Mouse (Mus musculus): ENCODE measurements around the gene Trp63. TPM values are rescaled to one million over a fixed set of nuclear protein-coding genes. Genes with fewer than 3 reads are reported as not detected.

Trp63 gene
- polyA plus RNA-seq, 1 experiment from 2014 or later = 0.21 TPM

GRCm38 (mm10) chr16:25865096-25865869 lies 181.7 kb downstream of the Trp63 start:
- Histone ChIP-seq H3K27ac (replicated peaks; ENCODE audit: low read depth, low read length) (no peak overlapping the region), H3K4me3 (replicated peaks; ENCODE audit: low read depth, low read length) (no peak overlapping the region), H3K4me1 (ENCODE audit: control insufficient read depth, insufficient read depth, low read length) (no peaks in the 10 kb centered on the region), H3K36me3 (ENCODE audit: control insufficient read depth, insufficient read depth, low read length) (no peaks in the 10 kb centered on the region), H3K27me3 (ENCODE audit: control insufficient read depth, insufficient read depth, low read length) (no peaks in the 10 kb centered on the region), H3K9ac (replicated peaks; ENCODE audit: low read length) (no peak overlapping the region), H3K9me3 (ENCODE audit: control insufficient read depth, low read length) (no peaks in the 10 kb centered on the region), H3K4me2 (ENCODE audit: low read length) (no peak overlapping the region)
- ATAC-seq (ENCODE audit: low FRiP score, low TSS enrichment) = no peak
- WGBS = 47% methylated on average over 7 of the region's 7 CpGs
- DNase-seq = peak; percentile 2

GRCm38 (mm10) chr16:25871503-25871902 lies 187.9 kb downstream of the Trp63 start:
- H3K36me3 ChIP-seq (ENCODE audit: control insufficient read depth, insufficient read depth, low read length) = no peaks in the 10 kb centered on the region
- no peak overlapping the region for H3K4me2 ChIP-seq (ENCODE audit: low read length)
- H3K4me3 ChIP-seq (replicated peaks; ENCODE audit: low read depth, low read length) = no peak overlapping the region
- no peak for DNase-seq
- 90% methylated on average over 1 of the region's 1 CpGs for WGBS
- no peak for ATAC-seq (ENCODE audit: low FRiP score, low TSS enrichment)
- H3K27me3 ChIP-seq (ENCODE audit: control insufficient read depth, insufficient read depth, low read length) = no peaks in the 10 kb centered on the region
- no peaks in the 10 kb centered on the region for H3K4me1 ChIP-seq (ENCODE audit: control insufficient read depth, insufficient read depth, low read length)
- no peaks in the 10 kb centered on the region for H3K9me3 ChIP-seq (ENCODE audit: control insufficient read depth, low read length)
- no peak overlapping the region for H3K9ac ChIP-seq (replicated peaks; ENCODE audit: low read length)
- H3K27ac ChIP-seq (replicated peaks; ENCODE audit: low read depth, low read length) = no peak overlapping the region

- Histone ChIP-seq H3K27ac (replicated peaks; ENCODE audit: low read depth, low read length) (no peak overlapping the region), H3K9ac (replicated peaks; ENCODE audit: low read length) (no peak overlapping the region), H3K4me1 (ENCODE audit: control insufficient read depth, insufficient read depth, low read length) (no peaks in the 10 kb centered on the region), H3K27me3 (ENCODE audit: control insufficient read depth, insufficient read depth, low read length) (no peaks in the 10 kb centered on the region), H3K4me3 (replicated peaks; ENCODE audit: low read depth, low read length) (no peak overlapping the region), H3K36me3 (ENCODE audit: control insufficient read depth, insufficient read depth, low read length) (no peaks in the 10 kb centered on the region), H3K4me2 (ENCODE audit: low read length) (no peak overlapping the region), H3K9me3 (ENCODE audit: control insufficient read depth, low read length) (no peaks in the 10 kb centered on the region)
- no peak for ATAC-seq (ENCODE audit: low FRiP score, low TSS enrichment)
- no peak for DNase-seq
- 92% methylated on average over 2 of the region's 2 CpGs for WGBS
Observed at GRCm38 (mm10) chr16:25875681-25876080, 192.1 kb downstream of the Trp63 start.

GRCm38 (mm10) chr16:25877416-25877965 lies 193.9 kb downstream of the Trp63 start:
- H3K27ac ChIP-seq (replicated peaks; ENCODE audit: low read depth, low read length) = no peak overlapping the region
- ATAC-seq (ENCODE audit: low FRiP score, low TSS enrichment) (no peak), DNase-seq (no peak)
- 89% methylated on average over 7 of the region's 7 CpGs for WGBS
- no peaks in the 10 kb centered on the region for H3K9me3 ChIP-seq (ENCODE audit: control insufficient read depth, low read length)
- H3K4me2 ChIP-seq (ENCODE audit: low read length) = no peak overlapping the region
- H3K36me3 ChIP-seq (ENCODE audit: control insufficient read depth, insufficient read depth, low read length) = no peaks in the 10 kb centered on the region
- H3K9ac ChIP-seq (replicated peaks; ENCODE audit: low read length) = no peak overlapping the region
- H3K4me3 ChIP-seq (replicated peaks; ENCODE audit: low read depth, low read length) = no peak overlapping the region
- no peaks in the 10 kb centered on the region for H3K4me1 ChIP-seq (ENCODE audit: control insufficient read depth, insufficient read depth, low read length)
- H3K27me3 ChIP-seq (ENCODE audit: control insufficient read depth, insufficient read depth, low read length) = no peaks in the 10 kb centered on the region

GRCm38 (mm10) chr16:25878116-25878515 lies 194.6 kb downstream of the Trp63 start:
- no peaks in the 10 kb centered on the region for H3K9me3 ChIP-seq (ENCODE audit: control insufficient read depth, low read length)
- no peaks in the 10 kb centered on the region for H3K27me3 ChIP-seq (ENCODE audit: control insufficient read depth, insufficient read depth, low read length)
- H3K4me3 ChIP-seq (replicated peaks; ENCODE audit: low read depth, low read length) = no peak overlapping the region
- no peaks in the 10 kb centered on the region for H3K36me3 ChIP-seq (ENCODE audit: control insufficient read depth, insufficient read depth, low read length)
- no peaks in the 10 kb centered on the region for H3K4me1 ChIP-seq (ENCODE audit: control insufficient read depth, insufficient read depth, low read length)
- H3K27ac ChIP-seq (replicated peaks; ENCODE audit: low read depth, low read length) = no peak overlapping the region
- no peak for ATAC-seq (ENCODE audit: low FRiP score, low TSS enrichment)
- no peak overlapping the region for H3K4me2 ChIP-seq (ENCODE audit: low read length)
- H3K9ac ChIP-seq (replicated peaks; ENCODE audit: low read length) = no peak overlapping the region
- DNase-seq = no peak

GRCm38 (mm10) chr16:25899071-25899470 lies 215.5 kb downstream of the Trp63 start:
- Histone ChIP-seq H3K4me2 (ENCODE audit: low read length) (no peak overlapping the region), H3K9ac (replicated peaks; ENCODE audit: low read length) (no peak overlapping the region), H3K9me3 (ENCODE audit: control insufficient read depth, low read length) (no peaks in the 10 kb centered on the region), H3K27ac (replicated peaks; ENCODE audit: low read depth, low read length) (no peak overlapping the region), H3K36me3 (ENCODE audit: control insufficient read depth, insufficient read depth, low read length) (no peaks in the 10 kb centered on the region), H3K27me3 (ENCODE audit: control insufficient read depth, insufficient read depth, low read length) (no peaks in the 10 kb centered on the region), H3K4me3 (replicated peaks; ENCODE audit: low read depth, low read length) (no peak overlapping the region), H3K4me1 (ENCODE audit: control insufficient read depth, insufficient read depth, low read length) (no peaks in the 10 kb centered on the region)
- 90% methylated on average over 4 of the region's 4 CpGs for WGBS
- ATAC-seq (ENCODE audit: low FRiP score, low TSS enrichment) (no peak), DNase-seq (no peak)

- no peak for ATAC-seq (ENCODE audit: low FRiP score, low TSS enrichment)
- 96% methylated on average over 2 of the region's 2 CpGs for WGBS
- H3K27me3 ChIP-seq (ENCODE audit: control insufficient read depth, insufficient read depth, low read length) = no peaks in the 10 kb centered on the region
Observed at GRCm38 (mm10) chr16:25899657-25900056, 216.1 kb downstream of the Trp63 start.

GRCm38 (mm10) chr16:25900389-25900908 lies 216.9 kb downstream of the Trp63 start:
- no peak for ATAC-seq (ENCODE audit: low FRiP score, low TSS enrichment)
- WGBS = 64% methylated on average over 3 of the region's 3 CpGs
- no peak overlapping the region for H3K4me2 ChIP-seq (ENCODE audit: low read length)
- no peaks in the 10 kb centered on the region for H3K27me3 ChIP-seq (ENCODE audit: control insufficient read depth, insufficient read depth, low read length)
- H3K36me3 ChIP-seq (ENCODE audit: control insufficient read depth, insufficient read depth, low read length) = no peaks in the 10 kb centered on the region
- no peak overlapping the region for H3K27ac ChIP-seq (replicated peaks; ENCODE audit: low read depth, low read length)
- H3K4me3 ChIP-seq (replicated peaks; ENCODE audit: low read depth, low read length) = no peak overlapping the region
- H3K4me1 ChIP-seq (ENCODE audit: control insufficient read depth, insufficient read depth, low read length) = no peaks in the 10 kb centered on the region
- no peaks in the 10 kb centered on the region for H3K9me3 ChIP-seq (ENCODE audit: control insufficient read depth, low read length)
- no peak overlapping the region for H3K9ac ChIP-seq (replicated peaks; ENCODE audit: low read length)
- no peak for DNase-seq

More at GRCm38 (mm10) chr16:25899657-25900056, 216.1 kb downstream of the Trp63 start:
- no peak overlapping the region for H3K9ac ChIP-seq (replicated peaks; ENCODE audit: low read length)
- H3K36me3 ChIP-seq (ENCODE audit: control insufficient read depth, insufficient read depth, low read length) = no peaks in the 10 kb centered on the region
- no peak overlapping the region for H3K27ac ChIP-seq (replicated peaks; ENCODE audit: low read depth, low read length)
- no peaks in the 10 kb centered on the region for H3K9me3 ChIP-seq (ENCODE audit: control insufficient read depth, low read length)
- DNase-seq = no peak
- H3K4me3 ChIP-seq (replicated peaks; ENCODE audit: low read depth, low read length) = no peak overlapping the region
- no peaks in the 10 kb centered on the region for H3K4me1 ChIP-seq (ENCODE audit: control insufficient read depth, insufficient read depth, low read length)
- no peak overlapping the region for H3K4me2 ChIP-seq (ENCODE audit: low read length)

GRCm38 (mm10) chr16:25912185-25912584 lies 228.6 kb downstream of the Trp63 start:
- 55% methylated on average over 1 of the region's 1 CpGs for WGBS
- no peak overlapping the region for H3K4me3 ChIP-seq (replicated peaks; ENCODE audit: low read depth, low read length)
- H3K27me3 ChIP-seq (ENCODE audit: control insufficient read depth, insufficient read depth, low read length) = no peaks in the 10 kb centered on the region
- no peak for ATAC-seq (ENCODE audit: low FRiP score, low TSS enrichment)
- H3K36me3 ChIP-seq (ENCODE audit: control insufficient read depth, insufficient read depth, low read length) = no peaks in the 10 kb centered on the region
- no peaks in the 10 kb centered on the region for H3K9me3 ChIP-seq (ENCODE audit: control insufficient read depth, low read length)
- no peaks in the 10 kb centered on the region for H3K4me1 ChIP-seq (ENCODE audit: control insufficient read depth, insufficient read depth, low read length)
- no peak overlapping the region for H3K9ac ChIP-seq (replicated peaks; ENCODE audit: low read length)
- H3K4me2 ChIP-seq (ENCODE audit: low read length) = no peak overlapping the region
- no peak overlapping the region for H3K27ac ChIP-seq (replicated peaks; ENCODE audit: low read depth, low read length)
- no peak for DNase-seq
